Mouse (Mus musculus): ENCODE measurements around the gene Proser1. TPM values are rescaled to one million over a fixed set of nuclear protein-coding genes. Genes with fewer than 3 reads are reported as not detected.
A peak's percentile ranks its signal among the peaks of the same experiment; 100 is the strongest.

The Proser1 gene
- 6.5 TPM for polyA plus RNA-seq (2012; fragmentation: generic; extraction: Trizol)

- Histone ChIP-seq H3K4me2 (ENCODE audit: low read depth) (peak within 1 kb of the TSS; percentile 89), H3K36me3 (ENCODE audit: control insufficient read depth, insufficient read depth) (no peaks in the 10 kb centered on the region), H3K79me2 (ENCODE audit: control insufficient read depth, insufficient read depth) (peaks cover 63% of the 10 kb centered on the region), H3ac (ENCODE audit: control insufficient read depth, insufficient read length) (peak within 1 kb of the TSS; percentile 21), H3K27me3 (ENCODE audit: control insufficient read depth, insufficient read depth, insufficient read length) (no peaks in the 10 kb centered on the region), H3K4me3 (peak within 1 kb of the TSS; percentile 93)
- TF ChIP-seq MYOD1 (IDR thresholded peaks at IDR 0.05; ENCODE audit: control insufficient read depth in 1 of 3, insufficient read length in 2 of 3, low read depth in 2 of 3) = peak in 1 of 3 experiments; percentile 34
- peak in 1 of 3 experiments; percentile 51 for TF ChIP-seq MYOG (IDR thresholded peaks at IDR 0.05; ENCODE audit: control insufficient read depth in 1 of 3, insufficient read depth in 1 of 3, insufficient read length in 2 of 3, low read depth in 2 of 3)
- TF ChIP-seq POLR2AphosphoS2 (IDR thresholded peaks at IDR 0.05; ENCODE audit: insufficient read length, low read depth) = peak; percentile 23
- no peak for TF ChIP-seq USF1 (IDR thresholded peaks at IDR 0.05; ENCODE audit: low read depth)
- no peak for TF ChIP-seq CEBPB (IDR thresholded peaks at IDR 0.05; ENCODE audit: insufficient read depth, poor library complexity, severe bottlenecking)
- TF ChIP-seq TCF12 (IDR thresholded peaks at IDR 0.05; ENCODE audit: insufficient read depth, poor library complexity, severe bottlenecking) = no peak
- TF ChIP-seq SRF (IDR thresholded peaks at IDR 0.05; ENCODE audit: control insufficient read depth, insufficient read length, low read depth) = peak; percentile 87
- peak; percentile 58 for TF ChIP-seq POLR2A (IDR thresholded peaks at IDR 0.05; ENCODE audit: insufficient read length, low read depth)
- TF ChIP-seq TCF3 (IDR thresholded peaks at IDR 0.05; ENCODE audit: insufficient read length, low read depth) = peak; percentile 17
- peak; percentile 99 for TF ChIP-seq MAX (IDR thresholded peaks at IDR 0.05; ENCODE audit: low read depth)
These were observed at the start of gene Proser1, which contains the start of gene Nhlrc3 for GRCm38 (mm10) chr3:53463046-53463764. Gene Proser1 (plus strand): TSS chr3:53463666. Gene Nhlrc3 (minus strand): TSS chr3:53463332.

- no peaks in the 10 kb centered on the region for H3K79me2 ChIP-seq (ENCODE audit: control insufficient read depth, insufficient read depth)
- H3K27me3 ChIP-seq (ENCODE audit: control insufficient read depth, insufficient read depth, insufficient read length) = no peaks in the 10 kb centered on the region
- no peaks in the 10 kb centered on the region for H3K36me3 ChIP-seq (ENCODE audit: control insufficient read depth, insufficient read depth)
- TF ChIP-seq MAX (IDR thresholded peaks at IDR 0.05; ENCODE audit: low read depth) = no peak
- no peak for TF ChIP-seq TCF3 (IDR thresholded peaks at IDR 0.05; ENCODE audit: insufficient read length, low read depth)
- TF ChIP-seq USF1 (IDR thresholded peaks at IDR 0.05; ENCODE audit: low read depth) = no peak
- no peak for TF ChIP-seq CEBPB (IDR thresholded peaks at IDR 0.05; ENCODE audit: insufficient read depth, poor library complexity, severe bottlenecking)
- no peak for TF ChIP-seq MYOG (IDR thresholded peaks at IDR 0.05; ENCODE audit: control insufficient read depth in 1 of 3, insufficient read depth in 1 of 3, insufficient read length in 2 of 3, low read depth in 2 of 3)
- no peak for TF ChIP-seq MYOD1 (IDR thresholded peaks at IDR 0.05; ENCODE audit: control insufficient read depth in 1 of 3, insufficient read length in 2 of 3, low read depth in 2 of 3)
- H3K4me2 ChIP-seq (ENCODE audit: low read depth) = no peak overlapping the region
- H3K4me3 ChIP-seq = no peak overlapping the region
- H3ac ChIP-seq (ENCODE audit: control insufficient read depth, insufficient read length) = no peak overlapping the region
These were observed 49.5 kb upstream of the Proser1 start for GRCm38 (mm10) chr3:53413959-53414358.

- H3K4me2 ChIP-seq (ENCODE audit: low read depth) = peak overlapping the region; percentile 24
- H3K27me3 ChIP-seq (ENCODE audit: control insufficient read depth, insufficient read depth, insufficient read length) = no peaks in the 10 kb centered on the region
- no peak overlapping the region for H3K4me3 ChIP-seq
- TF ChIP-seq MYOD1 (IDR thresholded peaks at IDR 0.05; ENCODE audit: control insufficient read depth in 1 of 3, insufficient read length in 2 of 3, low read depth in 2 of 3) (peak; percentile 69 to 93 (median 88)), MYOG (IDR thresholded peaks at IDR 0.05; ENCODE audit: control insufficient read depth in 1 of 3, insufficient read depth in 1 of 3, insufficient read length in 2 of 3, low read depth in 2 of 3) (peak in 1 of 3 experiments; percentile 20), TCF3 (IDR thresholded peaks at IDR 0.05; ENCODE audit: insufficient read length, low read depth) (no peak)
- no peaks in the 10 kb centered on the region for H3K79me2 ChIP-seq (ENCODE audit: control insufficient read depth, insufficient read depth)
- no peaks in the 10 kb centered on the region for H3K36me3 ChIP-seq (ENCODE audit: control insufficient read depth, insufficient read depth)
- H3ac ChIP-seq (ENCODE audit: control insufficient read depth, insufficient read length) = no peak overlapping the region
These were observed 47.4 kb upstream of the Proser1 start for GRCm38 (mm10) chr3:53416036-53416506.

GRCm38 (mm10) chr3:53417701-53418100 is 45.8 kb upstream of the Proser1 start:
- TF ChIP-seq MYOG (IDR thresholded peaks at IDR 0.05; ENCODE audit: control insufficient read depth in 1 of 3, insufficient read depth in 1 of 3, insufficient read length in 2 of 3, low read depth in 2 of 3) = no peak
- no peak for TF ChIP-seq POLR2AphosphoS2 (IDR thresholded peaks at IDR 0.05; ENCODE audit: insufficient read length, low read depth)
- no peak for TF ChIP-seq POLR2A (IDR thresholded peaks at IDR 0.05; ENCODE audit: insufficient read length, low read depth)
- no peak for TF ChIP-seq TCF12 (IDR thresholded peaks at IDR 0.05; ENCODE audit: insufficient read depth, poor library complexity, severe bottlenecking)
- TF ChIP-seq SRF (IDR thresholded peaks at IDR 0.05; ENCODE audit: control insufficient read depth, insufficient read length, low read depth) = no peak
- TF ChIP-seq E2F4 (IDR thresholded peaks at IDR 0.05; ENCODE audit: insufficient read depth) = no peak
- no peak for TF ChIP-seq USF1 (IDR thresholded peaks at IDR 0.05; ENCODE audit: low read depth)
- no peak for TF ChIP-seq MAX (IDR thresholded peaks at IDR 0.05; ENCODE audit: low read depth)
- no peak for TF ChIP-seq TCF3 (IDR thresholded peaks at IDR 0.05; ENCODE audit: insufficient read length, low read depth)
- TF ChIP-seq CEBPB (IDR thresholded peaks at IDR 0.05; ENCODE audit: insufficient read depth, poor library complexity, severe bottlenecking) = no peak
- TF ChIP-seq REST (IDR thresholded peaks at IDR 0.05; ENCODE audit: insufficient read depth, insufficient read length) = no peak
- TF ChIP-seq MYOD1 (IDR thresholded peaks at IDR 0.05; ENCODE audit: control insufficient read depth in 1 of 3, insufficient read length in 2 of 3, low read depth in 2 of 3) = no peak
- Histone ChIP-seq H3K36me3 (ENCODE audit: control insufficient read depth, insufficient read depth) (no peaks in the 10 kb centered on the region), H3ac (ENCODE audit: control insufficient read depth, insufficient read length) (no peak overlapping the region), H3K79me2 (ENCODE audit: control insufficient read depth, insufficient read depth) (no peaks in the 10 kb centered on the region), H3K4me3 (no peak overlapping the region), H3K27me3 (ENCODE audit: control insufficient read depth, insufficient read depth, insufficient read length) (no peaks in the 10 kb centered on the region), H3K4me2 (ENCODE audit: low read depth) (no peak overlapping the region)

- Histone ChIP-seq H3K36me3 (ENCODE audit: control insufficient read depth, insufficient read depth) (no peaks in the 10 kb centered on the region), H3K27me3 (ENCODE audit: control insufficient read depth, insufficient read depth, insufficient read length) (no peaks in the 10 kb centered on the region), H3K4me3 (no peak overlapping the region), H3ac (ENCODE audit: control insufficient read depth, insufficient read length) (no peak overlapping the region), H3K4me2 (ENCODE audit: low read depth) (no peak overlapping the region), H3K79me2 (ENCODE audit: control insufficient read depth, insufficient read depth) (no peaks in the 10 kb centered on the region)
- TF ChIP-seq TCF12 (IDR thresholded peaks at IDR 0.05; ENCODE audit: insufficient read depth, poor library complexity, severe bottlenecking) (no peak), MYOD1 (IDR thresholded peaks at IDR 0.05; ENCODE audit: control insufficient read depth in 1 of 3, insufficient read length in 2 of 3, low read depth in 2 of 3) (no peak)
These were observed 41.8 kb upstream of the Proser1 start for GRCm38 (mm10) chr3:53421656-53422055.

Data from myocyte (in vitro differentiated cells).